Mouse (Mus musculus): ENCODE data around the gene Prss45.
"Not testable (repeated sequence)": the region's sequence is repeated elsewhere in the genome, so short reads cannot be mapped to it uniquely, and the experiment has no call there.

Prss45 gene

GRCm38 (mm10) chr9:110834411-110834810, at the start of gene Prss45:
Gene Prss45, plus strand, starts transcription at chr9:110834588.
- no peak for DNase-seq

- DNase-seq, result no peak
These were observed 46.2 kb upstream of the Prss45 start for GRCm38 (mm10) chr9:110788169-110788568.

- DNase-seq, result peak; percentile 37
These were observed 43.9 kb upstream of the Prss45 start for GRCm38 (mm10) chr9:110790462-110790861.

GRCm38 (mm10) chr9:110797013-110797412, 37.4 kb upstream of the Prss45 start:
- no peak for DNase-seq

- DNase-seq, result no peak
These were observed 36.5 kb upstream of the Prss45 start, which contains the start of gene Prss42 for GRCm38 (mm10) chr9:110797866-110798265. Gene Prss42, plus strand, starts transcription at chr9:110798166.

- no peak for DNase-seq
These were observed 33.4 kb upstream of the Prss45 start for GRCm38 (mm10) chr9:110800834-110801479.

GRCm38 (mm10) chr9:110803294-110803693, 31.1 kb upstream of the Prss45 start:
- no peak for DNase-seq

GRCm38 (mm10) chr9:110810051-110810450, 24.3 kb upstream of the Prss45 start:
- DNase-seq, result no peak

- no peak for DNase-seq
These were observed 20.6 kb upstream of the Prss45 start, which contains the start of gene Prss44 for GRCm38 (mm10) chr9:110813789-110814188. Gene Prss44, plus strand, starts transcription at chr9:110813994.

GRCm38 (mm10) chr9:110820546-110820945, 13.8 kb upstream of the Prss45 start:
- DNase-seq, result not testable (repeated sequence)

GRCm38 (mm10) chr9:110821436-110821835, 13.0 kb upstream of the Prss45 start:
- no peak for DNase-seq

GRCm38 (mm10) chr9:110825426-110825825, 9.0 kb upstream of the Prss45 start:
- DNase-seq, result no peak

GRCm38 (mm10) chr9:110825832-110826231, 8.6 kb upstream of the Prss45 start:
- no peak for DNase-seq

- no peak for DNase-seq
These were observed 8.0 kb upstream of the Prss45 start, which contains the start of gene Prss43 for GRCm38 (mm10) chr9:110826390-110826789. Gene Prss43, plus strand, starts transcription at chr9:110826690.

- no peak for DNase-seq
These were observed 1.4 kb upstream of the Prss45 start for GRCm38 (mm10) chr9:110833021-110833420.

GRCm38 (mm10) chr9:110834961-110835360, 573 bp downstream of the Prss45 start:
- no peak for DNase-seq

- DNase-seq, result no peak
These were observed 1.7 kb downstream of the Prss45 start for GRCm38 (mm10) chr9:110836112-110836511.

GRCm38 (mm10) chr9:110840905-110841304, 6.5 kb downstream of the Prss45 start:
- no peak for DNase-seq

- peak; percentile 26 for DNase-seq
These were observed 7.0 kb downstream of the Prss45 start for GRCm38 (mm10) chr9:110841438-110841837.

- no peak for DNase-seq
These were observed 9.8 kb downstream of the Prss45 start, which contains the start of gene Prss46 for GRCm38 (mm10) chr9:110844206-110844605. Gene Prss46, plus strand, starts transcription at chr9:110844506.

GRCm38 (mm10) chr9:110849162-110849561, 14.8 kb downstream of the Prss45 start:
- DNase-seq, result no peak

GRCm38 (mm10) chr9:110855903-110856302, 21.5 kb downstream of the Prss45 start:
- DNase-seq, result no peak

GRCm38 (mm10) chr9:110856920-110857319, 22.5 kb downstream of the Prss45 start:
- no peak for DNase-seq

- DNase-seq, result no peak
These were observed 23.5 kb downstream of the Prss45 start, which contains the start of gene Prss50 for GRCm38 (mm10) chr9:110857781-110858472. Gene Prss50, plus strand, starts transcription at chr9:110857967.
